Mouse (Mus musculus) cerebellum, adult 2 months (tissue): ENCODE data around the gene Slc12a7.

Experiments
- CTCF ChIP-seq: fragments of 200-500 bp; IDR thresholded peaks from 2 replicates; pipeline ENCODE4 v1.5.1; 2011; ENCODE audit warnings: low read depth, mild to moderate bottlenecking, control low read depth, low read length, moderate library complexity, borderline replicate concordance; ENCODE audit not compliant: insufficient read depth
- POLR2A ChIP-seq: fragments of 200-500 bp; IDR thresholded peaks from 2 replicates; pipeline ENCODE4 v1.6.1; 2011; ENCODE audit warnings: low read length, control low read depth, borderline replicate concordance; ENCODE audit not compliant: insufficient read depth

GRCm38 (mm10) chr13:73827243-73827642 lies 94.3 kb downstream of the Slc12a7 start:
- TF ChIP-seq POLR2A (no peak), CTCF (no peak)
